Mouse (Mus musculus): ENCODE results near the gene Pheta2.

DNA sequence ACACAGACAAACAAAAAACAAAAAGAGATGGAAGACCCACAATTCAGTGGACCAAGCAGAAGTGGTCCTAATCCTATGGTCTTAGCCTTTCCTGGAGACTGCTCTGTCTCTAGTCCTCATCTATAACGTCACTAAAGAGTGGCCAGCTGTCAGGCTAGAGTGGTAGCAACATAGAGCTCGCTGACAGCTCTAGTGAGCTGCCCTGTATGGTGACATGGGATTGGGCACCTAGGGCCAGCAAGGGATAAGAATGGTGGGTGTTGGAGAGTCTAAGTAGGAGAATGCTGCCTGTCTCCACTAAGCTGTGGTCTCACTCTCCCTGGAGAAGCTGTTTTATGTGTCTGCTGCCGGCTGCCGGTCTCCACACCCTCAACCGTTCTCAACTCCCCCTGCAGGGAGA, 45.9 kb upstream of the Pheta2 start:
- no peak for TF ChIP-seq GATA1 (IDR thresholded peaks at IDR 0.05; ENCODE audit: low read length)
- no peak for TF ChIP-seq TAL1 (IDR thresholded peaks at IDR 0.05; ENCODE audit: low read length)

Data from erythroblast, embryonic 14.5 days (primary cell).